In the genomic region with DNA sequence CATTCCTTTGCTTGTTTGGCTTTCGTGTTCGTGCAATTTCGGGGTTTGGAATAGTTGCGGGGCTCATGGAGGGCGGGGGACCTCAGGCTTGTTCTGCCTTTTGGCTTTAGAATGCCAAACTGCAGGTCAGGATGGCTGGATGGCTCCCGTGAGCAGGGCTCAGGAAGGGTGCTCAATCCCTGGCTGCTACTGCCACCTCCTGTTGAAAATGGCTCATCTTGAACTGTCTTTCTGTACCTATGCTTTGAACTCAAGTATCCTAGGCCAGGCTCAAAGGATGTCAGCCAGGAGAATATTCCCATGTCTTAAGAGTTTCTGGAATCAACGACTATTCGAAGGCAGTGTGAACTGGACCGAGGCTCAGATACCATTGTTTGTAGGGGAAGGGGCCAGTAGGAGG, we compare ENCODE assay signal across 8 mouse cellular contexts.
DNase-seq lines count a peak whose midpoint lies in the region; ATAC-seq lines count a peak whose summit lies in the region.

No protein-coding gene starts in this region.

- no peaks in the 10 kb centered on the region for H3K36me3 ChIP-seq in neural tube, embryonic 15.5 days

- 76% methylated on average over 9 of the region's 9 CpGs for WGBS in neural tube, embryonic 15.5 days

- no peaks in the 10 kb centered on the region for H3K27me3 ChIP-seq in neural tube, embryonic 15.5 days (replicated peaks)

- no peaks in the 10 kb centered on the region for H3K4me1 ChIP-seq in neural tube, embryonic 15.5 days

- no peak overlapping the region for H3K4me3 ChIP-seq in neural tube, embryonic 15.5 days (replicated peaks)

- H3K4me2 ChIP-seq in neural tube, embryonic 15.5 days, result no peak overlapping the region

- no peak for ATAC-seq in neural tube, embryonic 15.5 days (ENCODE audit: low FRiP score)
- no peak for ATAC-seq in megakaryocyte-erythroid progenitor cell, adult 5-6 weeks (replicated peaks; ENCODE audit: low FRiP score, low TSS enrichment, poor library complexity, severe bottlenecking)

- H3K9ac ChIP-seq in neural tube, embryonic 15.5 days (replicated peaks), result no peak overlapping the region

- peak; percentile 37 for DNase-seq in neural tube, embryonic 10.5 days (ENCODE audit: extremely low spot score, low spot score)
- peak; percentile 55 for DNase-seq in embryo, embryonic 9.5 days (ENCODE audit: extremely low spot score)
- DNase-seq in kidney, adult 9 months, result peak; percentile 78
- DNase-seq in mesoderm, embryonic 11.5 days (ENCODE audit: low read depth, low spot score), result peak; percentile 43
- no peak for DNase-seq in thymus, postnatal 36 days
- DNase-seq in thymus, postnatal 4 days, result no peak

- no peak overlapping the region for H3K27ac ChIP-seq in neural tube, embryonic 15.5 days (replicated peaks)

- no peaks in the 10 kb centered on the region for H3K9me3 ChIP-seq in neural tube, embryonic 15.5 days (replicated peaks)

Comparison
In these comparisons a context has a peak if more than half of its experiments do, and no peak if none do; other contexts are left out.
1. DNase-seq: peak in neural tube, embryonic 10.5 days (single experiment), embryo, embryonic 9.5 days (single experiment), kidney, adult 9 months (single experiment) and mesoderm, embryonic 11.5 days (single experiment); none in thymus, postnatal 36 days (0 of 2) and thymus, postnatal 4 days (single experiment).